Mouse (Mus musculus): ENCODE results near the gene Katnal1.

DNA sequence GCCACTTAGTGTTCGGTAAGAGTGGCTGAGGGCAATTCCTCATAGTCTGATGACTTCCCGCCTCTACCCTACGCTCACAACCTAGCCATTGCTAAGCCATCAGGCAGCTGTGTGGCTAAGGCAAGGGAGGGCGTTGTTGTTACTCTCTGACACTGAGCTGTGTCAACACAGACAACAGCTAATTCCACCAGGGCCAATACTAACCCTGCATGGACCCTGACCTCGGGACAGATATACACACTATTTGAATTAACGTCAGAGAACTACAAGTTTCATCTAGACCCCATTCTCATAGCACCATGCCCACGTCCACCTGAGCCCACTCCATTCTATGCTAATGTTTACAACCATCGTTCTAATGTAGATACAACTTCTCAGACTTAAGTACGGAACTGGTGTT, 5.1 kb downstream of the Katnal1 start:
- no peak for TF ChIP-seq POLR2A (IDR thresholded peaks at IDR 0.05; ENCODE audit: borderline replicate concordance, extremely low read depth, low read depth, low read length)
- no peak for TF ChIP-seq CTCF (IDR thresholded peaks at IDR 0.05; ENCODE audit: insufficient read depth, low read length)

All from lung, adult 2 months (tissue).